Mouse (Mus musculus) midbrain, embryonic 15.5 days (tissue): ENCODE data around the gene Dbil5. TPM values are rescaled to one million over a fixed set of nuclear protein-coding genes. Genes with fewer than 3 reads are reported as not detected.

Experiments used
- ATAC-seq: fragments of 200-750 bp; cut with Nextera tagmentation; replicated peaks from 2 replicates; pipeline ENCODE4 v1.8.0; 2017; ENCODE audit warnings: moderate TSS enrichment
- H3K27ac ChIP-seq: fragments of 300-500 bp; sonication (generic); 2 replicates; pipeline ENCODE4 v1.5.1; 2015; ENCODE audit warnings: mild to moderate bottlenecking, inconsistent platforms
- H3K27me3 ChIP-seq: fragments of 300-500 bp; sonication (generic); replicated peaks from 2 replicates; pipeline ENCODE4 v1.6.1; 2015; ENCODE audit warnings: inconsistent platforms
- H3K36me3 ChIP-seq: fragments of 300-500 bp; sonication (generic); replicated peaks from 2 replicates; pipeline ENCODE4 v1.6.1; 2015; ENCODE audit warnings: inconsistent platforms
- H3K4me1 ChIP-seq: fragments of 300-500 bp; sonication (generic); 2 replicates; pipeline ENCODE4 v1.6.1; 2015; ENCODE audit warnings: inconsistent platforms
- H3K4me2 ChIP-seq: fragments of 300-500 bp; sonication (generic); 2 replicates; pipeline ENCODE4 v1.6.1; 2015; ENCODE audit warnings: inconsistent platforms, mild to moderate bottlenecking, moderate library complexity
- H3K4me3 ChIP-seq: fragments of 300-500 bp; sonication (generic); 2 replicates; pipeline ENCODE4 v1.5.1; 2015; ENCODE audit warnings: mild to moderate bottlenecking, inconsistent platforms
- H3K9ac ChIP-seq: fragments of 300-500 bp; sonication (generic); 2 replicates; pipeline ENCODE4 v1.6.1; 2015; ENCODE audit warnings: mild to moderate bottlenecking, inconsistent platforms
- H3K9me3 ChIP-seq: fragments of 300-500 bp; sonication (generic); 2 replicates; pipeline ENCODE4 v1.6.1; 2016; ENCODE audit warnings: inconsistent platforms
- WGBS: fragments of 180-500 bp; shearing (Covaris S2); methylation state at CpG from one replicate; pipeline ENCODE4 v1.1.7; 2015; ENCODE audit warnings: mixed read lengths; 5-methylcytosine and 5-hydroxymethylcytosine counted together
- polyA plus RNA-seq: library from polyadenylated mRNA; unstranded; fragments of >200 nt; fragmentation: Nextera tagmentation; extraction: Ambion mirVana; gene quantifications from 2 replicates; pipeline ENCODE4 v1.2.1, GENCODE M21; 2015

The Dbil5 gene
- polyA plus RNA-seq, 1 experiment from 2014 or later = 0.74 TPM

- H3K36me3 ChIP-seq = no peaks in the 10 kb centered on the region
- peak overlapping the region; percentile 29 for H3K4me2 ChIP-seq
- H3K27me3 ChIP-seq = no peaks in the 10 kb centered on the region
- H3K4me1 ChIP-seq = peaks cover 41% of the 10 kb centered on the region
- no peak overlapping the region for H3K9ac ChIP-seq
- no peak overlapping the region for H3K27ac ChIP-seq
- H3K9me3 ChIP-seq = no peaks in the 10 kb centered on the region
- H3K4me3 ChIP-seq = no peak overlapping the region
- 7% methylated on average over 19 of the region's 19 CpGs for WGBS
- ATAC-seq = peak; percentile 42
These were observed 45.4 kb downstream of the Dbil5 start for GRCm38 (mm10) chr11:76262611-76263351.

GRCm38 (mm10) chr11:76267550-76267949 lies 50.1 kb downstream of the Dbil5 start:
- ATAC-seq = no peak
- no peaks in the 10 kb centered on the region for H3K36me3 ChIP-seq
- H3K4me1 ChIP-seq = peaks cover 28% of the 10 kb centered on the region
- no peaks in the 10 kb centered on the region for H3K27me3 ChIP-seq
- H3K9me3 ChIP-seq = no peaks in the 10 kb centered on the region
- WGBS = 18% methylated on average over 7 of the region's 7 CpGs
- no peak overlapping the region for H3K4me2 ChIP-seq
- peak overlapping the region; percentile 72 for H3K27ac ChIP-seq
- H3K9ac ChIP-seq = no peak overlapping the region
- H3K4me3 ChIP-seq = no peak overlapping the region

- no peak overlapping the region for H3K4me3 ChIP-seq
- H3K36me3 ChIP-seq = no peaks in the 10 kb centered on the region
- no peaks in the 10 kb centered on the region for H3K9me3 ChIP-seq
- H3K4me2 ChIP-seq = no peak overlapping the region
- 16% methylated on average over 5 of the region's 5 CpGs for WGBS
- peak overlapping the region; percentile 72 for H3K27ac ChIP-seq
- no peak overlapping the region for H3K9ac ChIP-seq
- ATAC-seq = peak; percentile 65
- H3K27me3 ChIP-seq = no peaks in the 10 kb centered on the region
- H3K4me1 ChIP-seq = peaks cover 23% of the 10 kb centered on the region
These were observed 50.6 kb downstream of the Dbil5 start for GRCm38 (mm10) chr11:76268001-76268459.

Other genes starting within 250 kb of the Dbil5 start
- 4.8 and 5.5 TPM in 2 replicates for gene 1700016K19Rik, start 217.7 kb upstream of the Dbil5 start, polyA plus RNA-seq
- gene Rflnb, start 189.8 kb upstream of the Dbil5 start, polyA plus RNA-seq = 10.9 and 11.3 TPM in 2 replicates
- 67.8 and 72.0 TPM in 2 replicates for gene Vps53, start 38.0 kb upstream of the Dbil5 start, polyA plus RNA-seq
- 23.9 and 27.1 TPM in 2 replicates for gene Fam57a, start 37.9 kb upstream of the Dbil5 start, polyA plus RNA-seq
- gene Gemin4, start 56 bp downstream of the Dbil5 start, polyA plus RNA-seq = 13.2 and 15.6 TPM in 2 replicates
- gene Mrm3, start 26.1 kb downstream of the Dbil5 start, polyA plus RNA-seq = 25.8 and 27.0 TPM in 2 replicates
- 121 and 123 TPM in 2 replicates for gene Glod4, start 26.1 kb downstream of the Dbil5 start, polyA plus RNA-seq
- gene Nxn, start 181.5 kb downstream of the Dbil5 start, polyA plus RNA-seq = 22.3 and 23.1 TPM in 2 replicates
- 103 and 109 TPM in 2 replicates for gene Timm22, start 189.3 kb downstream of the Dbil5 start, polyA plus RNA-seq